Mouse (Mus musculus) fibroblast of lung, adult 2 months (primary cell): ENCODE results near the gene Tmem69.
A peak's percentile ranks its signal among the peaks of the same experiment; 100 is the strongest.

Source experiments
- DNase-seq: peaks from one replicate; pipeline ENCODE4 v3.0.0-alpha.2; 2011; ENCODE audit warnings: low read depth

Tmem69 gene

GRCm38 (mm10) chr4:116555413-116556300 lies at the start of gene Tmem69:
Tmem69 (minus strand) TSS chr4:116555936.
- peak; percentile 59 for DNase-seq

GRCm38 (mm10) chr4:116596978-116597881 lies 41.5 kb upstream of the Tmem69 start:
- DNase-seq, result peak; percentile 74

GRCm38 (mm10) chr4:116596379-116596778 lies 40.6 kb upstream of the Tmem69 start, which contains the start of gene Ccdc17:
Ccdc17 (plus strand) TSS chr4:116596654.
- no peak for DNase-seq

- no peak for DNase-seq
Measured at GRCm38 (mm10) chr4:116595793-116596192, 40.1 kb upstream of the Tmem69 start.

GRCm38 (mm10) chr4:116558151-116558882 lies 2.6 kb upstream of the Tmem69 start:
- no peak for DNase-seq

GRCm38 (mm10) chr4:116557306-116558121 lies 1.8 kb upstream of the Tmem69 start, which contains the start of gene Gpbp1l1:
Gpbp1l1 (plus strand) TSS chr4:116557658.
- peak; percentile 88 for DNase-seq

- peak; percentile 83 for DNase-seq
Measured at GRCm38 (mm10) chr4:116556561-116557305, 997 bp upstream of the Tmem69 start.

- no peak for DNase-seq
Measured at GRCm38 (mm10) chr4:116553035-116553434, 2.7 kb downstream of the Tmem69 start.

GRCm38 (mm10) chr4:116550432-116550831 lies 5.3 kb downstream of the Tmem69 start:
- DNase-seq, result no peak

GRCm38 (mm10) chr4:116537737-116538136 lies 18.0 kb downstream of the Tmem69 start:
- DNase-seq, result no peak

- DNase-seq, result no peak
Measured at GRCm38 (mm10) chr4:116536351-116536750, 19.4 kb downstream of the Tmem69 start.

GRCm38 (mm10) chr4:116531109-116531508 lies 24.6 kb downstream of the Tmem69 start:
- DNase-seq, result no peak

GRCm38 (mm10) chr4:116507425-116508218 lies 48.1 kb downstream of the Tmem69 start, which contains the start of gene Ipp:
Ipp (plus strand) TSS chr4:116507549.
- DNase-seq, result peak; percentile 74

GRCm38 (mm10) chr4:116506886-116507424 lies 48.8 kb downstream of the Tmem69 start:
- no peak for DNase-seq
